Mouse (Mus musculus) megakaryocyte, embryonic 14.5 days (primary cell): Measurements from ENCODE around the gene Nlrx1. TPM values are rescaled to one million over a fixed set of nuclear protein-coding genes. Genes with fewer than 3 reads are reported as not detected.

Experiments
- H3K27me3 ChIP-seq: replicated peaks from 2 replicates; pipeline ENCODE3; 2012; ENCODE audit warnings: inconsistent platforms
- H3K36me3 ChIP-seq: replicated peaks from 2 replicates; pipeline ENCODE3; 2012; ENCODE audit warnings: low read length, inconsistent platforms, mixed read lengths
- H3K4me1 ChIP-seq: 2 replicates; pipeline ENCODE4 v1.6.1; 2012; ENCODE audit warnings: inconsistent platforms
- H3K4me3 ChIP-seq: replicated peaks from 2 replicates; pipeline ENCODE3; 2012; ENCODE audit warnings: moderate library complexity, mild to moderate bottlenecking, inconsistent platforms
- H3K9me3 ChIP-seq: 2 replicates; pipeline ENCODE4 v1.6.1; 2012; ENCODE audit warnings: inconsistent platforms
- FLI1 ChIP-seq: IDR thresholded peaks from 2 replicates; pipeline ENCODE4 v1.6.1; 2012; ENCODE audit warnings: low read length, inconsistent platforms, mixed read lengths
- GATA1 ChIP-seq: IDR thresholded peaks from 3 replicates; pipeline ENCODE4 v1.6.1; 2012; ENCODE audit warnings: mixed read lengths, low read length, inconsistent platforms, borderline replicate concordance
- polyA plus RNA-seq: library from polyadenylated mRNA; stranded (reverse); fragments of >175 nt; gene quantifications from 2 replicates; pipeline ENCODE4 v1.2.3, GENCODE M21; 2012; ENCODE audit warnings: low replicate concordance; ENCODE audit not compliant: insufficient read depth

Nlrx1 gene
- polyA plus RNA-seq, 1 experiment, result 12.5 TPM

DNA sequence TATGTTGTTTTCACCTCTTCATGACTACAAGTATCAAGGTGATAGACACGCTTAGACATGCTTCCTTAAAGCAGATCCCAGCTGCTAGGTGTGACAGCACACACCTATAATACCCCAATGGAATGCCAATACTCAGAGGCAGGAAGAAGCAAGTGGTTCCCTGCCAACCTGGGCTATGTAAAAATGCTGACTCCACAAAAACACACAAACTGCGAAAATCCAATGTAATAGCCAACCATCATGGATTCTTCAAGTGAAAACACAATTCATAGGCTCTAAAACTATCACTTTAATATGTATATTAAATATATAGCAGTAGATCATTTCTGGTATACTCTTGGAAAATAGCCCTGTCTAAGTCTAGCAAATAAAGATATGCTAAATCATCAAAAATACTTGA, 60.6 kb downstream of the Nlrx1 start:
- no peak overlapping the region for H3K4me3 ChIP-seq
- H3K9me3 ChIP-seq, result peaks cover 16% of the 10 kb centered on the region; the same call in 1 of the 2 replicates
- TF ChIP-seq FLI1 (no peak), GATA1 (no peak)
- H3K4me1 ChIP-seq, result peaks cover 57% of the 10 kb centered on the region
- H3K36me3 ChIP-seq, result peaks cover 70% of the 10 kb centered on the region
- no peaks in the 10 kb centered on the region for H3K27me3 ChIP-seq

Other genes with a start within 250 kb of the Nlrx1 start
- 0.17 TPM in 1 of 2 replicates, not detected in the other for gene Thy1, start 225.2 kb downstream of the Nlrx1 start, polyA plus RNA-seq
- 1.6 and 3.3 TPM in 2 replicates for gene Usp2, start 201.6 kb downstream of the Nlrx1 start, polyA plus RNA-seq
- gene Mfrp, start 166.9 kb downstream of the Nlrx1 start, polyA plus RNA-seq, result not detected in 2 replicates
- not detected in 2 replicates for gene C1qtnf5, start 161.4 kb downstream of the Nlrx1 start, polyA plus RNA-seq
- not detected in 2 replicates for gene Gm49380, start 155.1 kb downstream of the Nlrx1 start, polyA plus RNA-seq
- 4.3 and 22.2 TPM in 2 replicates for gene Rnf26, start 155.1 kb downstream of the Nlrx1 start, polyA plus RNA-seq
- gene Mcam, start 134.1 kb downstream of the Nlrx1 start, polyA plus RNA-seq, result not detected in 2 replicates
- gene Cbl, start 34.5 kb downstream of the Nlrx1 start, polyA plus RNA-seq, result 2.4 and 3.9 TPM in 2 replicates
- gene Ccdc153, start 27.9 kb downstream of the Nlrx1 start, polyA plus RNA-seq, result not detected in 2 replicates
- 0.35 TPM in 1 of 2 replicates, not detected in the other for gene Pdzd3, start 17.1 kb downstream of the Nlrx1 start, polyA plus RNA-seq
- 0.19 TPM in 1 of 2 replicates, not detected in the other for gene Abcg4, start 20.0 kb upstream of the Nlrx1 start, polyA plus RNA-seq
- 1.3 and 4.9 TPM in 2 replicates for gene Hinfp, start 37.1 kb upstream of the Nlrx1 start, polyA plus RNA-seq
- gene C2cd2l, start 51.7 kb upstream of the Nlrx1 start, polyA plus RNA-seq, result 44.6 and 94.5 TPM in 2 replicates
- gene Dpagt1, start 57.4 kb upstream of the Nlrx1 start, polyA plus RNA-seq, result 7.1 and 9.5 TPM in 2 replicates
- gene H2afx, start 66.1 kb upstream of the Nlrx1 start, polyA plus RNA-seq, result 416 and 1,650 TPM in 2 replicates
- gene Hmbs, start 75.6 kb upstream of the Nlrx1 start, polyA plus RNA-seq, result 51.1 and 76.9 TPM in 2 replicates
- 5.8 and 8.3 TPM in 2 replicates for gene Vps11, start 93.1 kb upstream of the Nlrx1 start, polyA plus RNA-seq
- gene Hyou1, start 110.9 kb upstream of the Nlrx1 start, polyA plus RNA-seq, result 14.1 and 28.1 TPM in 2 replicates
- 10.2 and 10.4 TPM in 2 replicates for gene Slc37a4, start 128.3 kb upstream of the Nlrx1 start, polyA plus RNA-seq
- gene Rps25, start 138.5 kb upstream of the Nlrx1 start, polyA plus RNA-seq, result 33.9 and 149 TPM in 2 replicates
- gene Trappc4, start 139.0 kb upstream of the Nlrx1 start, polyA plus RNA-seq, result 10.0 and 29.6 TPM in 2 replicates
- 11.9 and 19.2 TPM in 2 replicates for gene Ccdc84, start 150.0 kb upstream of the Nlrx1 start, polyA plus RNA-seq
- gene Foxr1, start 172.5 kb upstream of the Nlrx1 start, polyA plus RNA-seq, result not detected in 2 replicates
- gene Upk2, start 186.4 kb upstream of the Nlrx1 start, polyA plus RNA-seq, result not detected in 2 replicates
- gene Bcl9l, start 214.2 kb upstream of the Nlrx1 start, polyA plus RNA-seq, result 11.6 and 16.1 TPM in 2 replicates